Mouse (Mus musculus) gastrocnemius, adult 8-10 months (tissue): ENCODE measurements around the gene Cd6. TPM values are rescaled to one million over a fixed set of nuclear protein-coding genes. Genes with fewer than 3 reads are reported as not detected.

Experiments used
- DNase-seq, 2 experiments: peaks; one replicate each; pipeline ENCODE4 v3.0.0; 2022; ENCODE audit warnings: low spot score in 2 of 2
- total RNA-seq, 4 experiments: library from RNA; stranded (reverse); gene quantifications; 2 replicates each; pipeline ENCODE4 v1.2.4; 2022

The Cd6 gene
- total RNA-seq: not detected

GRCm38 (mm10) chr19:10829436-10830175 lies at the start of gene Cd6:
TSS of gene Cd6 (minus strand) at chr19:10830058.
- DNase-seq: no peak

- DNase-seq: no peak
These were observed 48.5 kb upstream of the Cd6 start for GRCm38 (mm10) chr19:10878201-10878837.

- DNase-seq: no peak
These were observed 41.6 kb upstream of the Cd6 start for GRCm38 (mm10) chr19:10871328-10871961.

- DNase-seq: no peak
These were observed 40.8 kb upstream of the Cd6 start for GRCm38 (mm10) chr19:10870676-10871075.

GRCm38 (mm10) chr19:10869886-10870527 lies 40.1 kb upstream of the Cd6 start, which contains the start of gene Tmem132a:
TSS of gene Tmem132a (minus strand) at chr19:10869940.
- no peak for DNase-seq

GRCm38 (mm10) chr19:10869241-10869885 lies 39.5 kb upstream of the Cd6 start:
- peak; percentile 39 to 52 for DNase-seq

- DNase-seq: no peak
These were observed 38.8 kb upstream of the Cd6 start for GRCm38 (mm10) chr19:10868623-10869141.

- DNase-seq: no peak
These were observed 38.2 kb upstream of the Cd6 start for GRCm38 (mm10) chr19:10867946-10868622.

- no peak for DNase-seq
These were observed 36.5 kb upstream of the Cd6 start for GRCm38 (mm10) chr19:10866351-10866750.

- no peak for DNase-seq
These were observed 30.2 kb upstream of the Cd6 start for GRCm38 (mm10) chr19:10860072-10860497.

- no peak for DNase-seq
These were observed 26.7 kb upstream of the Cd6 start for GRCm38 (mm10) chr19:10856520-10856919.

- no peak for DNase-seq
These were observed 25.6 kb upstream of the Cd6 start for GRCm38 (mm10) chr19:10855422-10855821.

GRCm38 (mm10) chr19:10847311-10848087 lies 17.6 kb upstream of the Cd6 start:
- no peak for DNase-seq

- no peak for DNase-seq
These were observed 16.3 kb upstream of the Cd6 start for GRCm38 (mm10) chr19:10846150-10846549.

- no peak for DNase-seq
These were observed 15.6 kb upstream of the Cd6 start for GRCm38 (mm10) chr19:10845454-10845853.

- no peak for DNase-seq
These were observed 14.3 kb upstream of the Cd6 start for GRCm38 (mm10) chr19:10844206-10844605.

GRCm38 (mm10) chr19:10842914-10843313 lies 13.1 kb upstream of the Cd6 start:
- no peak for DNase-seq

- no peak for DNase-seq
These were observed 12.1 kb upstream of the Cd6 start for GRCm38 (mm10) chr19:10841721-10842626.
